Mouse (Mus musculus) adrenal gland, adult (tissue): ENCODE data around the gene Trpm7.

ENCODE experiments used
- DNase-seq, 2 experiments: peaks; one replicate each; pipeline ENCODE4 v3.0.0; 2022 to 2023; ENCODE audit warnings: low spot score in 1 of 2; ENCODE audit not compliant: inconsistent age in 2 of 2

The Trpm7 gene

DNA sequence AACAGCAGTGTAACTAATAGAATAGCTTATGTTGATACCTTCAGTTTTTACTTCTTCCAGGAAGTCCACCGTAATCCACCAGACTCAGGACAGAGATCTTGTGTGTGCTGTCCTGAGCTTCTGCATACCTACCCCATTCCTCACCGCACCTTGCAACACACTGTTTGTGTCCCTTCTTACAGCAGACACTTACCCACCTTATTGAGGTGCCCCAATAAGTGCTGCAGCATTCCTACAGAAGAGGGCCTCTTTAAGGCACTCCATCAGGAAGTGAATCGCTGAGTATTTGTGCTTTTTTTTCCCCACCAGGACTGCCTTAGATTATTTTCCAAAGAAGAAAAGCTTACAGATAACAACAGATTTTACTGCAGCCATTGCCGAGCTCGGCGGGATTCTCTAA is 120.4 kb downstream of the Trpm7 start:
- no peak for DNase-seq

DNA sequence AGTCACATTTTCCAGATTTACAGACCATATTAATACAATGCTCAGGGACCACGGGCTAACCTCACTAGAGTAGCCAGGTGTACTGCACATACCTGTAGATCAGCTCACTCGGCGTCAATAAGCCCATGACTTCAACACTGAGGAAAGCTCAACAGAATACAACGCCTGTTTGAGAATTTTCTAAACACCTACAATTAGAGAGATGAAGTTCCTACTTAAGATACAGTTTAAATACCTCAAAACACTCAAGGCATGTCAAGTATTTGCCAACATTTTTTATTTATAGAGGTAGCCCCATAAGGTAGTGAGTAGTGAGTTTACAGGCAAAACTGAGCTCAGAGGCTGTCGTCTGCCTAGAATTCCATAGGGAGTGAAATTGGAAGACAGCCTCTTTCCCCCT is 132.6 kb downstream of the Trpm7 start:
- DNase-seq: no peak
